Mouse (Mus musculus) erythroid progenitor cell, adult 5-6 weeks (primary cell): ENCODE data around the gene Ctsll3. TPM values are rescaled to one million over a fixed set of nuclear protein-coding genes. Genes with fewer than 3 reads are reported as not detected.

Experiments used
- ATAC-seq: replicated peaks from 2 replicates; pipeline ENCODE4 v1.8.0; 2016; ENCODE audit warnings: moderate number of reproducible peaks, mild to moderate bottlenecking, moderate TSS enrichment, inconsistent platforms; ENCODE audit not compliant: poor library complexity, low FRiP score, severe bottlenecking
- total RNA-seq, 2 experiments: library from RNA; stranded (forward) in 1 of 2; stranded (reverse) in 1 of 2; fragments of 150-400 nt in 1 of 2; fragments of 186-747, 209-891 nt in 1 of 2; gene quantifications; 2 replicates each; pipeline versions ENCODE4 v1.2.3 to v1.2.4; 2015 to 2017; ENCODE audit warnings: low replicate concordance in 2 of 2

Ctsll3 gene
- total RNA-seq (2015; ENCODE audit: low replicate concordance) (not detected in 2 replicates), total RNA-seq (2017; ENCODE audit: low replicate concordance) (not detected in 2 replicates)

DNA sequence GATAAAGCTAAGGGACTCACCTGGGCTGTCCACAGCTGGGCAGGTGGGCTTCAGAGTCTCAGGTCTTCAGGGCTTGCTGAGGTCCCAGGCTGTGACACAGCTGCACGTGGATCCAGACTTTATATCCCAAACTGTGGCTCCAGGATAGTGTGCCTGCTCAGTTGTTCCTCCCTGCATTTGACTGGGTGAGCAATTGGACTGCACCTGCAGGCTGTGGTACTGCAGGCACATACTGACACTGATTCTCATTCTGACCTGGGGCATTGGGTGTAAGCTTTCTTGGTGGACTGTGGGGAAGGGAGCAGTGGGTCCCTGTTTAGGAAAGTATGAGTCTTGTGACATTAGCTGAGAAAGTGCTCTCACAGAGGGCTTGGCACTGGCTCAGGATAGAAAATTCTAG lies at the start of gene Ctsll3:
Gene Ctsll3 (minus strand): TSS at position 101 of the 400 bp plus-strand sequence.
- ATAC-seq = no peak

GRCm38 (mm10) chr13:60848241-60849120 lies 45.8 kb upstream of the Ctsll3 start:
- no peak for ATAC-seq

GRCm38 (mm10) chr13:60843153-60843552 lies 40.5 kb upstream of the Ctsll3 start:
- no peak for ATAC-seq

DNA sequence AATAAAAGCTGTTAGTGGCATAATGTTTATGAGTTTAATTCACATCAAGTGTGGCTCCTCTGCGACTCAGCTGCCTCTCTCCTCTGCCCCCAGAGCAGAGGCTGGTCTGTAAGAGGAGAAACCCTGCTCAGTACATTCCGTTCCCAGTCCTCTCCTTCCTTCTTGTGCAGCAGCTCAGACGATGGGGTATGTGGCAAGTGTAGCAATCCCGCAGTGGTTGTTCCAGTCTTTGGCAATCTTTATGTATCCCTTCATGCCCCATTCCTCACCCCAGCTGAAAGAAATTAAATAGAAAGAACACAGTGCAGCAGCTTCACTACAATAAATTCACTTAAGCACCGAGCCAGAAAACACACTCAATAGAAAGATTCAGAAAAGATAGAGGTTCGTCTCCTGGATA lies 40.1 kb upstream of the Ctsll3 start:
- ATAC-seq = no peak

GRCm38 (mm10) chr13:60839353-60839902 lies 36.8 kb upstream of the Ctsll3 start:
- ATAC-seq = no peak

GRCm38 (mm10) chr13:60826052-60826451 lies 23.4 kb upstream of the Ctsll3 start:
- ATAC-seq = no peak

- no peak for ATAC-seq
Observed at GRCm38 (mm10) chr13:60820486-60821175, 18.0 kb upstream of the Ctsll3 start.

- ATAC-seq = no peak
Observed at GRCm38 (mm10) chr13:60819469-60819868, 16.8 kb upstream of the Ctsll3 start.

- no peak for ATAC-seq
Observed at GRCm38 (mm10) chr13:60813722-60814121, 11.1 kb upstream of the Ctsll3 start.

- no peak for ATAC-seq
Observed at GRCm38 (mm10) chr13:60812768-60813167, 10.1 kb upstream of the Ctsll3 start.

GRCm38 (mm10) chr13:60809690-60810089 lies 7.0 kb upstream of the Ctsll3 start:
- no peak for ATAC-seq

GRCm38 (mm10) chr13:60789466-60789865 lies 13.2 kb downstream of the Ctsll3 start:
- ATAC-seq = no peak

DNA sequence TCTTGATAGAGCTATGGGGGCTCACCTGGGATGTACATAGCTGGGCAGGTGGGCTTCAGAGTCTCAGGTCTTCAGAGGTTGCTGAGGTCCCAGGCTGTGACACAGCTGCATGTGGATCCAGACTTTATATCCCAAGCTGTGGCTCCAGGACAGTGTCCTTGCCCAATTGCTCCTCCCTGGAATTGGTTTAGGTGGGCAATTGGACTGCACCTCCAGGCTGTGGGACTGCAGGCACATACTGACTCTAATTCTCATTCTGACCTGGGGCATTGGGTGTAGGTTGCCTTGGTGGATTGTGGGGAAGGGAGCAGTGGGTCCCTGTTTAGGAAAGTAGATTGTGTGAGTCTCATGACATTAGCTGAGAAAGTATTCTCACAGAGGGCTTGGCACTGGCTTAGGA lies 16.4 kb downstream of the Ctsll3 start, which contains the start of gene BC051665:
Gene BC051665 (minus strand): TSS at position 101 of the 400 bp plus-strand sequence.
- ATAC-seq = no peak

- no peak for ATAC-seq
Observed at GRCm38 (mm10) chr13:60783301-60783700, 19.3 kb downstream of the Ctsll3 start.

DNA sequence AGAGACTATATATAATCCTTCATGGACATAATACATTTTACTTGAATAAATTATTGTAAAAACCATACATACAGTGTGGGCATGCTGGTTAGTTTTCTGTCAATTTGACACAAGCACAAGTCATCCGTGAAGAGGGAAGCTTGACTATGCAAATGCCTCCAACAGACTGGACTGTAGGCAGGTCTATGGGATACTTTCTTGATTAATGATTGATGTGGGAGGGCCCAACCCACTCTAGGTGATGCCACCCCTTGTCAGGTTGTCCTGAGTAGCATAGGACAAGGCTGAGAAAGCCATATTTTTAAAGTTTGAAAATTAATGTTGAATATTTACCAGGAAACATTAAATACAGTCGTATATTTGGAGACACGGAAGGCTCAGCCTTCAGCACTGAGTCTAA lies 22.1 kb downstream of the Ctsll3 start:
- ATAC-seq = no peak

GRCm38 (mm10) chr13:60761161-60761560 lies 41.5 kb downstream of the Ctsll3 start:
- ATAC-seq = no peak

GRCm38 (mm10) chr13:60760392-60760791 lies 42.3 kb downstream of the Ctsll3 start:
- no peak for ATAC-seq

- ATAC-seq = no peak
Observed at GRCm38 (mm10) chr13:60759136-60759535, 43.5 kb downstream of the Ctsll3 start.

GRCm38 (mm10) chr13:60757292-60757691 lies 45.4 kb downstream of the Ctsll3 start:
- no peak for ATAC-seq

DNA sequence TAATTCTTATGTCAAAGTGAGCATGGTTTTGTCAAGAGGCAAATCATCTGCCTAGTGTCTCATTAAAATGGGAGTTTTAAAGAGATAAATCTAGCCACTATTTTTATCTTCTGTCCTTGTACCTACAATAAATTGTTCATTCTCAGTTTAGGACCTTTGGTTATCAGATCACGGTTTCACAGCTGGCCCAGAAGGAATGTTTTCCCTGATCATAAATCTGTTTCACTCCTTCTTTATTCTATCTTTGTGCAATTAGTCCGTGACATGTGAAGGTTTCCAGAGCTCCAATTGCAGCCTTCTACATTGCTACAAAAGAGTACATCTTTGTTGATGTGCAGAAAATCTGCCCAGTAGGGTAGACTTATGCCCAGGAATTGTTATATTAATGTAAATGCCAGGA lies 47.4 kb downstream of the Ctsll3 start:
- no peak for ATAC-seq

DNA sequence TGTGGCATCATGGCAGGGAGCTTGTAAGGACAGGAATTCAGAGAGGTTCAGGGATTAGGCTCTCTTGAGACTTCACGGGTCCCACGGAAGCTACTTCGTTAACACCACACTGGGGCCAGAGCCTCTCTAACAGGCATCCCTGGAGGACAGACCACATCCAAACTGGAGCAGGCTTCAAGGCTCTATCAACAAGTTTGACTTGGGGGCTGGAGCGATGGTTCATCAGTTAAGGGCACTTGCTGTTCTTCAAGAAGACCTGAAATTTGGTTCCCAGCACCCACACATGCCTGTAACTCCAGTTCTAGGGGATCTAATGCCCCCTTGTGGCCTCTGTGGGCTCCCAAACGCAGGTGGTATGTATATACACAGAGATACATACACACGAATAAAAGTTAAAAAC lies 49.4 kb downstream of the Ctsll3 start:
- ATAC-seq = no peak
